Mouse (Mus musculus): ENCODE results near the gene Ccdc12.

Gene Ccdc12

GRCm38 (mm10) chr9:110711532-110711931 lies 55.2 kb downstream of the Ccdc12 start:
- DNase-seq, result no peak

- DNase-seq, result no peak
Observed at GRCm38 (mm10) chr9:110711996-110712395, 55.7 kb downstream of the Ccdc12 start.

GRCm38 (mm10) chr9:110712545-110712944 lies 56.2 kb downstream of the Ccdc12 start:
- no peak for DNase-seq

- DNase-seq, result no peak
Observed at GRCm38 (mm10) chr9:110713389-110713788, 57.1 kb downstream of the Ccdc12 start.

- no peak for DNase-seq
Observed at GRCm38 (mm10) chr9:110715426-110715825, 59.1 kb downstream of the Ccdc12 start.

- DNase-seq, result peak; percentile 38
Observed at GRCm38 (mm10) chr9:110716775-110717174, 60.5 kb downstream of the Ccdc12 start.

GRCm38 (mm10) chr9:110718071-110718470 lies 61.8 kb downstream of the Ccdc12 start:
- no peak for DNase-seq

- no peak for DNase-seq
Observed at GRCm38 (mm10) chr9:110718810-110719209, 62.5 kb downstream of the Ccdc12 start.

GRCm38 (mm10) chr9:110719977-110720376 lies 63.7 kb downstream of the Ccdc12 start:
- no peak for DNase-seq

- no peak for DNase-seq
Observed at GRCm38 (mm10) chr9:110722060-110722459, 65.8 kb downstream of the Ccdc12 start.

GRCm38 (mm10) chr9:110725721-110726135 lies 69.4 kb downstream of the Ccdc12 start:
- DNase-seq, result no peak

GRCm38 (mm10) chr9:110726867-110727266 lies 70.6 kb downstream of the Ccdc12 start:
- DNase-seq, result no peak

- no peak for DNase-seq
Observed at GRCm38 (mm10) chr9:110729841-110730240, 73.5 kb downstream of the Ccdc12 start.

- no peak for DNase-seq
Observed at GRCm38 (mm10) chr9:110731859-110732258, 75.6 kb downstream of the Ccdc12 start.

GRCm38 (mm10) chr9:110732623-110733022 lies 76.3 kb downstream of the Ccdc12 start:
- no peak for DNase-seq

GRCm38 (mm10) chr9:110733102-110733501 lies 76.8 kb downstream of the Ccdc12 start:
- no peak for DNase-seq

- DNase-seq, result no peak
Observed at GRCm38 (mm10) chr9:110734154-110734553, 77.9 kb downstream of the Ccdc12 start.

GRCm38 (mm10) chr9:110736362-110736761 lies 80.1 kb downstream of the Ccdc12 start:
- no peak for DNase-seq

- DNase-seq, result no peak
Observed at GRCm38 (mm10) chr9:110738054-110738453, 81.8 kb downstream of the Ccdc12 start.

GRCm38 (mm10) chr9:110739961-110740360 lies 83.7 kb downstream of the Ccdc12 start:
- DNase-seq, result no peak

- DNase-seq, result no peak
Observed at GRCm38 (mm10) chr9:110741711-110742294, 85.5 kb downstream of the Ccdc12 start, which contains the start of gene Myl3. Myl3 (plus strand) TSS chr9:110741861.

- no peak for DNase-seq
Observed at GRCm38 (mm10) chr9:110742295-110742950, 86.1 kb downstream of the Ccdc12 start.

GRCm38 (mm10) chr9:110742951-110743455 lies 86.7 kb downstream of the Ccdc12 start:
- DNase-seq, result no peak

Data from cerebellum, adult 8-10 months (tissue).